Mouse (Mus musculus) right cerebral cortex, postnatal 36 days (tissue): ENCODE measurements around the gene Grb14.

ENCODE experiments used
- DNase-seq, 2 experiments: peaks; one replicate each; pipeline ENCODE4 v3.0.0; 2022; ENCODE audit warnings: low spot score in 2 of 2, mixed read lengths in 1 of 2

Grb14 gene

DNA sequence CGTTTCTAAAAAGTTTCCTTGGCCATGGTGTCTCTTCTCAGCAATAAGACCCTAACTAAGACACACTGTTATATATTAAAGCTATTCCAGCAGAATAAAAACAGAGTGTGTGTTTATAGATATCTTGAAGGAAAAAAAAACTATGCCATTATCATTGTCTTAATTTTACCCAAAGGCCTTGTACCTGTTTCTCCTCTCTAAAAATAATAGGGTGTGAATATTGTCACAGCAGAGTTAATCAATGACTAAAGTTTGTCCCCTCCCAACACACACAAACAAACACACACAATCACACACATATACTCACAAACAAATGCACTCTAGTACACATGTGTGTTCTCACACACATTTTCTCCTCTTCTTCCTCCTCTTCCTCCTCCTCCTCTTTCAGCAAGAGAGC lies at the start of gene Grb14:
Gene Grb14, minus strand, starts transcription at position 101 of the 400 bp plus-strand sequence.
- DNase-seq, result no peak

DNA sequence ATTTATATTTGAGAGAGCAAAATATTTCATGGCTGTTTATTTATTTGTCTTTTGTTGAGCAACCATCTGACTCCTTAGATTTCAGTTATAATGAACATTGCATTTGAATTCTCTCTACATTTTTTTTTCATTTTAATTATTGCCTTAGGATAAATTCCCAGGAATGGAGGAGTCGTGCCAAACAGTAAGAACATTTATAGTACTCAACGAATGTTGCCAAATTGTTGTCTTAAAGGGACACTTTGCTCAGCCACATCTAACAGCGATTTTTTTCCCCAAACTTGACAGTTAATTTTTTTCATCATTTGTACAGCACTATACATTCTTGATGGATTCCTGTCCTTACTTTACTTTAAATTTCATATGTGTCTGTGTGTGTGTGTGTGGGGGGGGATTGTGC lies 47.4 kb upstream of the Grb14 start:
- no peak for DNase-seq

DNA sequence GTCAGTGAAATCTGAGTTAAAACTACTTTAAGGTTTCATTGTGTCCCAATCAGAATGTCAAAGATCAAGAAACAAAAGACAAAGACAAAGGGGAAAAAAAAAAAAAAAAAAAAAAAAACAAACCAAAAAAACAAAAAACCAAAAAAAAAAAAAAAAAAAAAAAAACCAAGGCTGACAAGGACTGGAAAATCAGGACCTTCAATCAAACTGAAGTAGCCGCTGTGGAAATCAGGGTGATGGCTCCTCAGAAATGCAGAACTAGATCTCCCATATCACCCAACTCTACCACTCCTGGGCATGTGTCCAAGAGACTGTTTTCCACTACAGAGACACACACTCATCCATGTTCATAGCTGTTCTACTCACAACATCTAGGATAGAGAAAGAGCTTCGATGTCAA lies 29.0 kb upstream of the Grb14 start:
- no peak for DNase-seq

DNA sequence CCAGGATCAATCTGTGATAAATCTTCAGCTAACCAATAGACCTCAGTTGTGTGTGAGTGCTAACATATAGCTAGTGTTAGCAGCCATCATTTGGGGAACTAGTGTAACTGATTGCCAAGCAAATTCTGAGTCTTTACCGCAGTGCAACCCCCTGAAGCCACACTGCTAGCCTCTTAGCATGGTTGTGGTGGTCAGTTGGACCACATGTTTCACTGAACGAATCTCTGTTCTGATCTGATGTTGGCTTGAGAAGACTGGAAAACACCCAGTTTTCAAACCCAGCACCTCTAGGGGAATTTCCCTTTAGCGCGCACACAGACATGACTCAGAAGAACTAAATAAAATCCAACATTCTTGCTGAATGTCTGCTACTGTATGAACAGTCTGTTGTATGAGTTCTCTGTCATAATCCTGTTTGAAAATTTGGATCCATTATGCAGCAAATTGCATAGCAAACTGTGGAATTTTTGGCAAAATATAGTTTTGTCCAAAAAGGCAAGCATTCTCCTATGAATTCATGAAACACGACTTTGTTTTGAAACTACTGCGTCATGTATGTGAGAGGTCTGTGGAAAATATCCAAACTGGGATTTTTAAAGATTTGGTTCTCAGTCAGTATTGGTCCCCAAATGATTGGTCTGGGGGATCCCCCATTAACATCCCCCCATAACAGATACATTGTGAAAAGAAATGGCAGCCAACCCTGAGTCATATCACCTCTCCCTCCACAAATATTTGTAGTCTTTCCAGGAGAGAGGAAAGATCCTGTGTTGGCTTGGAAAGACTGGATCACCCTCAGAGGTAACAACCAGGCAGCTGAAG lies 27.6 kb upstream of the Grb14 start:
- no peak for DNase-seq

DNA sequence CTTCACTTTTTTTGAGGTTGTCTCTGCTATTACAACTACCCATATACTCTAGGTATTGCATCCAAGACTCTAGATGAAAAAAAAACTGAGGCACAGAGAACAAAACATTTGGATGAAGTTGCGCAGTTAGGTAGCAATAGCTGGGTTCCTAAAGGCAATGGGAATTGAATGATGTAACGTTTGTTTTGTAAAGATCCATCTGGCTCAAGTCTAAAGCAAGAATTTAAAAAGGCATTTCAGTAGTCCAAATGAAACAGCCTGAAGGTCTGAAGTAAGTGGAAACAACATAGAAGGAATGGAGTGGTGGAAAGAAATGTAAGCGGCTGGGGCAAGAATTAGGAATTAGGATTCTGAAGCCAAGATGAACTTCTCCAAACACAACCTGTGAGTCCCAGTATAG lies 26.0 kb upstream of the Grb14 start:
- no peak for DNase-seq

DNA sequence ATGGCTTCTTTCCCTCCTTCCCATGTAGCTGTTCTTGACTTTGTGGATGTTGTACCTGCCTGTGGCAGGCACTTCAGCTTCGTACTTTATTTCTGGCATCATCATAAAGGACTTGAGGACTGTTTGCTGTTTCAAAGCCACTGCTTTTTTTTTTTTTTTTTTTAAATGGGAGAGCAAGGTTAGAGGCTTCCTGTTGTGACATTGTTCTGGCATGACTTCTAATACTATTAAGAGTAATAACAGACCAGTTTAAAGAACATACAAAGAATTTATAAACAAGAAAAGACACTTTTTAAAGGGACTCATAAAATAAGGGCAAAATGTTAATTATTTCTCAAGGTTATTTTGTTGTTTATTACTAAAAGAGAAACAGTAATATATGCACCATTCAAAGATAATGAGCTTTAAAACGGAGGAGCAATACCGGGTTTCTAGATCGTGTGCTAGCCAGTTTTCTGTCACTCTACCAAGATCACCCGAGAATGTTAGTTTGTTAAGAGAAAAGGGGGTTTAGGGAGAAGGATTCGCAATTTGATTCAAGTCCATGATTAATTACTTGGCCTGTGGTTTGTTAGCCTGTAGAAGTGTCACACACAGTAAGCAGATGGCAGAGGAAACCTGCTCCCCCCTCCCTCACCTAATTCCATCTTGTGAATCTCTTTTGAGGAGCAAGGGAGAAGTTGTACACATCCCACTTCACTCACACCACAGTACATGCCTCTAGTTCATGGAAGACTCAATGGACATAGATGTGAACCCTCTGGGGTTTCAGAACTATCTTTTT lies 23.6 kb upstream of the Grb14 start:
- DNase-seq, result no peak

DNA sequence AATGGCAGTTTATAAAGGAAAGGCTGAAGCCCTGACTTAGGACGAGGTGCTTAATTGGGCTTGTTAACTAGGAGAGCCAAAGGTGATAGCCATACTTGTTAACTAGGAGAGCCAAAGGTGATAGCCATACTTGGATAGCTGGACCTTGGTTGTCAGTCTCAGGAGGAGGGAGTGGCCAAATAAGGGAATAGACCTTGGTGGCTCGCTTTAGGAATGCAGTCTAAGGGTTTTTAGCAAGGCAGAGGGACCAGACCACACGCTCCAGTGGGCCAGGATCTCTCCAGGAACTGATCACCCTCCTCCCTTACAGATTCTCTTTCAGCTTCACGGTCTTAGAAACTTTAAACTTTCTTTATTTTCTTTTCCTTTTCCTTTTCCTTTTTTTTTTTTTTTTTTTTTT lies 13.4 kb upstream of the Grb14 start:
- no peak for DNase-seq

DNA sequence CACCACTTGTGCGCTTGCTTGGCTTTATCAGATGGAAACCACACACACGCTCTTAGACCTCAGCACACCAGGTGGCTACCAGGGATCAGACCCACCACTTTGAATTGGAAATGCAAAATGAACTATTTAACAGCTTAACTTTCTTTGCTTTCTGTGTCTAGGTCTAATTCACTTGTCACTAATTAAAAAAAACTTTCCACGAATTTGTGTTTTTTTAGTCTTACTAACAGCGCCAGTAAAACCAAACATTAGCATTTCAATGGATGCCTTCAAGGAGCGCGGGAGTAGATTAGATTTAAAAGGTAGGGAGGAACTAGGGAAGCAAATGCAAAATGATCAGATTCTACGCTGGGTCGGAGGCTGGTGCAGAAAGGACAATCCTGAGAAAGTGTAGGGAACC lies 12.8 kb upstream of the Grb14 start:
- no peak for DNase-seq

DNA sequence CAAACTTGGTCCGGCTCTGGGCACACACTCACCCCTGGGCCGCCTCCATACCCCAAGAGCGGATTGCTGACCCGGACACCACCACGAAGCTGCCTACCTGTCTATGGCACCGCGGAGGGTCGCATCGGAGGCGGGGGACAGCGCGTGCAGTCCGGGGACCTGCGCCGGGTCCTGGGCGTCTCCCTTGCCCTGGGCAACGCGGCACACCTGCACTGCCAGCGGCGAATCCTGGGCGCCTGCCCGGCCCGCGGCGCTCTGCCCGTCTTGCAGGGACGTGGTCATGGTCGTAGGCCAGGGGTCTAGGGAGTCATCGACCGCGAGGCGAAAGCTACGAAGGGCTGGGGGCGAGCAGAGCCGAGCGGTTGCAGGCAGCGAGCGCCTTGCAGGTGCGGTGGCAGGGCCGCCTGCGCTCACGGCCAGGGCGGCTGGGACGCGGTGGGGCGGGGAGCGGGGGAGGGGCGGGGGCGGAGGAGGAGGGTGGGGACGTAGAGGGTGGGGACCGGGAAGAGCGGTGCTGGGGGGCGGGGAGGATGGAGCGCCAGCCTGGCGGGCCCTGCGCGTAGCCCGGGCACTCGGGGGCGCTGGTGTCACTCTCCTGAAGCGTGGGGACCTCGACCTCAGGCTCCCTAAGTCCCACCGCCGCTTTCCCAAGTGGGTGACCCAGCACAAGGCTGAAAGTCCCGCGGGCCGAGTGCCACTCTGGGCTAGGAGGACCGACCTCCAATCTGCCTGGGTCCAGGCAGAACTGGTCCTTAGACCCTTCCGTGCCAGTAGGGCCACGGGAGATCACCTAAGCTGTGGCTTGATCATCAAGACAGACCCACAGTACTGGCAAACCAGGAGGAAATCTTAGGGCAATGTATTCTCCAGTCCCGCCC lies 2.2 kb downstream of the Grb14 start:
- DNase-seq, result peak; percentile 27 to 29

DNA sequence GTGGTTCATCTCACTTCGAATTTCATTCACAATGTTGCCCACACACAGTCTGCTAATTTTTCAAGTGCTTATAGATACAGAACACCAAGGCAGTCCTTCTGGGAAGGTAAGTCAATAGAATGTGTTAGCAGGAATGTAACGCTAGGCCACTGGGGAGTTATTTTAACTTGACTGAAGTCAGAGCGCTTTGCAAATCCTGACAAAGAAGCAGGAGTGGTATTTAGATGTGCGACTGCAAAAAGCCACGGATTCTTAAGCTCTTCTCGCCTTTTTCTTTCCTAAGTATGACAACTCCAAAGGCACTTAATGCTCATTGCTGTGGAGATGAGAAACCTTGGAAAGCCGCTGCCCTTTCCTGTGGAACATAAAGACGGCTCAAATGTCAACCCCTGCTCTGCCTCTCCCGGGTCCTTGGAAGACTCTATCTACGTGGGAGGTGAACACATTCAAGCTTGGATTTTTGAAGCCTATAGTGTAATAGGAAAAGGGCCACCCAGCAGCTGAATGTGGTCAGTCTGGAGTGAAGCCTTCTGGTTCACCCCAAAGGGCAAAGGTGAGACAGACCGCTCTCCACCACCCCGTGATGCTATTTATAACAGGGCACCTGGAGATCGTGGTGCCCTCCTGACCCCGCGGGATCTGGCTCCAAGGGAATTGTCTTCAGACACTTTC lies 3.0 kb downstream of the Grb14 start:
- peak; percentile 12 to 28 for DNase-seq

DNA sequence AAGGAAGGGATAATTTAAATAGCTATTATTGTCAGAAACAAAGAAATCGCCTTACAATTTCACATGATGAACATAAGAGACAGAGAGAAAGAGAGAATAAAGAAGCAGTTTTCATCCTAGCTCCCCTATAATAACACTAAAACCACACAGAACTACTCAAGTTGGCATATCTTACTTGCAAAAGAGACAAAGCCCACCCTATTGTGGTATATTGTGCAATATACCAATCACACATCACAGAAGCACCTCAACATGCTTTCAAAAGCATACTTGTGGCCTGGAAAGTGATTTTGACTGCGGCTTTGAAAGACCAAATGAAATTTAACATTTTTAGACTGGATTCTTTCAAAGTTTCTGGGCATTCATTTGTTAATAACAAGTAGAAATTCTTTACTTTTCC lies 7.4 kb downstream of the Grb14 start:
- no peak for DNase-seq

DNA sequence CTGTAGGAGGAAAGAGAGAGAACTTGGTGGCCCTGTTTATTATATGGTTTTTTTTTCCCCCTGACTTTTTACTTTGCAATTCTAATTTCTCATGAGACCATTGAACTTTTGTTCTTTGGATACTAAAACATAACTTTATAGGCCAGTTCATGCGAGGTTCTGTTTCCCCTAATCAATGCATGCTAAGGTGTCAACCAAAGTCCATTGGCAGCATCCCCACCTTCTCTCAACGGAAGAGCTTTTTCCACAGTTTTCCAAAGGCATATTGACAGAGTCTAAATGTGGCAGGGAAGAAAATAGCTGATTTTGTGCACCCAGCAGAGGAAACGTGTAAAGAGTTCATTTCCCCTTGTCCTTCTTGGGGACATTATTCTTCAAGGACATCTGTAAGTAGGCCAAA lies 10.2 kb downstream of the Grb14 start:
- DNase-seq, result no peak

DNA sequence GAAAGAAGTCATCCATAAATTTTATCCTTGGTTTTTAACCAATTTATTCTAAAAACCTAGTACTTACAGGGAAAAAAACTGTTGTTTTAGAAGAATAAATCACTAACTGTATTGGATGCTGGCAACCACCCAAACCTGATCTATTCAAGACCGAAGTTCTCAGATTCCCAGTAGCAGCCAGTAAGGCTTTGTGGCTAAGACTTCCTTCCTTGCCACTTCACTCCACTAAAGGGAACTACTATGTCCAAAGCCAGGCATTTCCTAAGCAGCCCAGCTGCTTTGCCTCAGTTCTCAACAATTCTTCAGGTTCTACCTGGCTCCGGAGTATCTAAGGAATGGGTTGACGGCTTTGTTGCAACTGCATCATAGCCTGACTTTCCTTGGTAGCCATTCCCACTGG lies 14.7 kb downstream of the Grb14 start:
- no peak for DNase-seq

DNA sequence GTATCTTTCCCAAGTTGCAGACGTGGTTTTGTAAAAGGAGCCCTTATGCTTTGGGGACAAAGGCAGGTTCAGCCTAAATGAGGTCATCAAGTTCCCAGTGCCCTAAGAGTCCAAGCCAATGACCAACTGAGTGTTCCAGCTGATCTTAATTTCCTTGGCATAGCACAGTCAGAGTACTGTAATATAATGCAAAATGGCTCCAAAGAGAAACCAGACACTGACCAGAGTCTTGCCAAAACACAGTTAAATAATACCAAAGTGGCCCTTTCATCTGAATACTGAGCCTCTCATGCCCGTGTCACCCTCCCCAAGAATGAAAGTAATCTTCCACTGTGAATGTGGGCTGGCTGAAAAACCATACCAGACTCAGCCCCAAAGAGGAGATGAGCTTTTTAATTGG lies 17.4 kb downstream of the Grb14 start:
- DNase-seq, result no peak

DNA sequence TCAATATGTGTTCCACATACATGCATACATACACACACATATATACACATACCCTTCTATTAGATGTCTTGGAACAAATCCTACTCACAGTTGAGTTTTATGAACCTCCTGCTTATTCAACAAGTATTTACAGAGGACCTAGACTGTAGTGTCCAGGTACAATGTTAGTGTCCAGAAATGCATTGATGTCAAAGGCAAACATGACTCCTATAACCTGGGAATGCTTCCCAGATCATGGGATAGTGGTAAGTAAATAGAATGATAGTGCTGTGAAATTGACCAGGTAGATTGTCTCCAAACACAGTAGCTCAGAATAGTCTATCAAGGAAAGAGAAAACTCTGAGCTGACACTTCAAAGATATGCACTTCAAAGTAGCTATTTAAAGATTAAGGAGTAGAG lies 19.7 kb downstream of the Grb14 start:
- no peak for DNase-seq

DNA sequence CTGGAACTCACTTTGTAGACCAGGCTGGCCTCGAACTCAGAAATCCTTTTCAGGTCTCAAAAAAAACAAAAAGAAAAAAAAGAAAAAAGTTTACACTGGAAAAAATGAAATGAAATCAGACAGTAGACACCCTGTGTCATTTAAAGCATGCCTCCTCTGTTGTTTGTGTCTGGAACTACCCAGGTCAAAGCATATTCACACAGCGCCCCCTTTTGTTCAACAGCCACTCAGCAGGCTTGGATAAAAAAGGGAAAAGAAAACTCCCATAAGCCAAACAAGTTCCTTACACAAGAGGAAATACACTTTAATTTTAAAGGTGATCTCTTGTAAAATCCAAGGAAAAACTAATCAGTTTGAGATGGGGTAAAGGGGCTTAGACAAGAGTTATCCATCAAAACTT lies 21.4 kb downstream of the Grb14 start:
- DNase-seq, result no peak

DNA sequence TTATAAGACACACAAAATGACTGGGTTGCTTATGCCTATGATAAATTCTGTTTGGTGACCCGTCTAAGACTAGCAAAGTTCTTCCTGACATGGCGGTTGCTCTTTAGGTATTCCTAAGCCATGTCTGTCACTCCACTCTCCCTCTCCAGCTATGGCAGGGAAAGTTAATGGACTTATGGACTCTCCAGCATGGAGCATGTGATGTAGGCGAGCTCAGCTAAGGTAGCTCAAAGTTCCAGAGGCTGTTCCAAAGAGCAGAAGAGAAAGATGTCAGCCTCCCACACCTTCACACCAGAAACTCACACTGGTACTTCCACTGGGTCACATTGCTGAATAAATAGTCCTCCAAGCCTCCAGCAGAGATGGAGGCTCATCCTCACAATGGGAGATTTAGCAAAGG lies 22.2 kb downstream of the Grb14 start:
- DNase-seq, result no peak

DNA sequence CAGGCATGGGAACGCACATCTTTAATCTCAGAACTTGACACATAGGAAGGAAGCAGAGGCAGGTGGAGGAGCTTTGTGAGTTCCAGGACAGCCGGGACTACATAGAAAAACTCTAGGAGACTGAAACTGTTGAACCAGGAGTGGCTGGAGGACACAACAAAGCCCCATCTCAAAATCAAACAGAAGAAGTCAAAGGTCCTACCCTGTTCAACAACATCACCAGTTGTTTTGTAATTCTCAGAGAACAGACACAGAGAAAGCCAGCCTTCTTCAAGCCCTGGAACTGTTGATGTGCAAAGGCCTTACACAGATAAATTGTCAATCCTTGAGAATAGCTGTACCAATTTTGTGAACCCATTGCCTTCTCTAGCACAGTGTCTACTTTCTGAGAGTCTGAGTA lies 29.7 kb downstream of the Grb14 start:
- no peak for DNase-seq

DNA sequence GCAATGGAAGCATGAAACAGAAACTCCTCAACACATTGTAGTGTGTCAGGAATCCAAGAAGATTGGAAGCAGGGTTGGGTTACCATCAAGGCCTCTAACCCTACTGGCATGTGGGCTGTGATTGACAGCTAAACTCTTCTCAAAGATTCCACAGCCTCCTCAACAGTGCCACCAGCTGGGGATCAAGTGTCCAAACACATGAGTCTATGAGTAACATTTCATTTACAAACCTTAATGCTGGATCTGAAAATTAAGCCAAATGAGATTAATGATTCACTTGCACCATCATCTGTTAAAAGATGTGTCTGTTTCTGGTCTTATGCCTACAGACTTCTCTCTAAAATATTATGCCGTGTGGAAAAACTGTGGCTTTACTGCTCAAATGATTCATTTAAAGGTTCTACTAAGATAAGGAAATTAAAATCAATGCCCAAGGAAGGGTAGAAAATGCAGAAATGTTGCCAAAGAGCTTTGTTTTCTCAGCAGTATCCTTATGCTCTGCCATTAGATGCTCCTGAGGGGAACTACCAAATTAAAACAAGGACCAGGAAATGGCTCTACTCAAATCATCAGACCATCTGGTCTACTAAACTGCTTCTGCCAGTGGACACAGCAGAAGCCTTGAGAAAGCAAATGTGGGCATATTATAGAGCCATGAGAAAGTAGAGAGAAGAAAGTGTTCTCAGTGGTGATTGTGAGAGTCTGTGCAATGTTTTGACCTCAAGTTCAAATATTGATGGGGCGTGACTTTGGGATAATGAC lies 35.2 kb downstream of the Grb14 start:
- DNase-seq, result no peak

DNA sequence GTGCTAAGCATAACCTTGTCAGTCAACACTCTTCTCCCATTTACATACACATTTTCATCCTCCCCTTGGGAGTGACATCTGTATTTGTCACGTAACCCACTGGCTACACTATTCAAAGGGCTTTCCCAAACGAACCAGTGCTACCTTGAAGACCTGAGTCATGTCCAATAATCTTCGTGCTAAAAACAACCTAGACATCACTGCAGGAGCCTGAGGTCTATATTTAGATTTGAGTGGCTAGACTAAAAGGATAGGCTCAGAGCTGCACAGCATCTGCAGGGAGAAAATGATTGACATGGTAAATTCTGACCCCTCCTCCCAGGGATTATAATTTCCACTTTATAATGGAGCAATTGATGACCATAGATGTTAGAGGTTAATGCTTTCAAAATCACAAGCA lies 37.0 kb downstream of the Grb14 start:
- DNase-seq, result no peak

DNA sequence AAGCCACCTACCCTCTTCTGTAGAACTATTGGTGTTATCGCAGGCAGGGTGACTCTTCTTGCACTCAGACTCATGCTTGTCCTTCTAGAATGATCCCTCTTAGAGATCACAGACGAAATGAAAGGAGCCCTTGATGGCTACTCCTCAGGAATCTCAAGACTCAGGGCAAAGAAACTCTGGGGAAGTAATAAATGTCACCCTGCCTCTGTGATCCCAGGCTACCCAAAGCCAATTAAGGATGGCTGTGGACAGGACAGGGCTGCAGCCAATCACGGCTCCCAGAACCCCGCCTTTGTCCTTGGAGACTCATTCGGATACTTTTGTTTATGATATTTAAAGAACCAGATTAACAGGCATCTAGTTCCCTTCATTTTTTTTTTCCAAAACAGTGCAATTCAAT lies 49.2 kb downstream of the Grb14 start:
- no peak for DNase-seq
